Mouse (Mus musculus): ENCODE measurements around the gene Dao.
A peak's percentile ranks its signal among the peaks of the same experiment; 100 is the strongest.

Dao gene

DNA sequence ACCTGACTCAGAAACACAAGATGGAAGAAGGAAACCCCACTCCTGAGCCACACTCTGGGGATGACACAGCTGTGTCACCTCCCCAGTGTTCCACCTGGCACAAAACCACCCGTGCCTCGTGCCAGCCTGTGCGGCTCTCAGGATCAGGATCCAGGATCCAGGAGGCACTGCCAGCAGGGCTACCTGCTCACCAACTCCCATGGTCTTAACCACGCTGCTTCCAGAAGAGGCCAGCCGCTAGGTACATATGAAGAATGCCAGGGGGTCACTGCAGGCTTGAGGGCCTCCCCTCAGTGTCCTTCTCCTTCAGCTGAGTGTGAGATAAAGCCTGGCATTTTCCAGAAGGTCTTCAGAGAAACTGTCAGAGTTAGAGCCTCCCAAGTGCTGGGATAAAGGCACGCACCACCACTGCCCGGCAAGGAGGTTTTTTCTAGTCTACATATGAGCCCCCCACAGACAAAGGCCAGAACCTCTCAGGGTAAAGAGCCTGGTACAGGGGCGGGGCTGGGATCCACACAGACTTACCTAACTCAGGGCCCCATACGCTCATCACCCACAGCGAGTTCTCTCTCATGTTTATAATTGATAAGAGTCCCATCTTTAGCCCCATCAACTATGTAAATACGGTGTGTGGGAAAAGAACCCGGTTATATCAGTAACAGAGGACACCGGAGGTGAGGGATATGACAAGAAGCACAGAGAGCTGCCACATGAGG is 19.3 kb upstream of the Dao start:
- no peak for DNase-seq

- no peak for DNase-seq
Observed at GRCm38 (mm10) chr5:113985737-113986136, 17.8 kb upstream of the Dao start.

GRCm38 (mm10) chr5:113986182-113986961 is 17.1 kb upstream of the Dao start:
- no peak for DNase-seq

DNA sequence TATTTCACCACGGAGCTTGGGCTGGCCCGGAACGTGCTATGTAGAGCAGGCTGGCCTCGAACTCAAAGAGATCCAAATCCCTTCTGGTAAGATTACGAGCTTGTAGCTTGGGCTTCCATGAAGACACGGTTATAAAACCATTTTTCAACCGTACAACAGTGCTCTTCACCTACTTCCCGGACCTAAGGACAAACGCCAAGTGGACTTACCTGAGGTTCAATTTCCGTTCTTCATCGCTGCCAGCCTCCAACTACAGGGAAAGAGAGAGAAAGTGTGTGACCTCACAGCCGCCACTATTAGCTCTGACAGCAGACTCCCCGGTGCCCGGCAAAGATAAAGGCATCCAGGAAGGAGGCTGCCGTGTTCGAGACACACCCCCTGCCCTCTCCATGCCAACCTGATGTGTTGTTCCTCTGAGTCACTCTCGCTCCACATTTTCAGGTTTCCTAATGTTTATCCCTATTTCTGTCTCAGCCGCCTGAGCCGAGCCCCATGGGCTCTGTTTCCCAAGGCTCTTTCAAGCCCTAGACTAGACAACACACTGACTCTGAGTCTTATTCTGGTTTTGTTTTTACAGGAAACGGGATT is 14.0 kb upstream of the Dao start:
- DNase-seq: no peak

- no peak for DNase-seq
Observed at GRCm38 (mm10) chr5:113990593-113990992, 12.9 kb upstream of the Dao start.

DNA sequence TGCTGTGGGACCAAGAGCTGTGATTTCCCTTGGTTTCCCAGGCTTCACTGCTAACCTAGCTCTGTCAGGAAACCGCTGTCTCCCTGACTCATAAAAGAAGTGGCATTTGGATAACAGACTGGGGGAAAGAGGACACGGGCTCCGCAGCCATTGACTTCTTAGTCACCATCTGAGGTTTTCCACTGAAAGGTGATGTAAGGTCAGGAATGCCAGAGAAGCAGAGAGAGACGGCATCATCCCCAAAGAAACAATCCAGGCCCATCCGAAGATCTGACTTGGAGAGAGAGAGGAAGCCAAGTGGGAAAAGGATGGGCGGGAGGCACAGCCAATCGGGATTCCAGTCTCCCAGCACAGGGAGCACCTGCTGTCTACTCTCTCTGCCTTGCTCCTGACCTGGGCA is 12.4 kb upstream of the Dao start:
- no peak for DNase-seq

- DNase-seq: peak; percentile 84 to 88
Observed at GRCm38 (mm10) chr5:113992339-113992831, 11.1 kb upstream of the Dao start.

GRCm38 (mm10) chr5:113993031-113993486 is 10.4 kb upstream of the Dao start:
- peak; percentile 40 to 58 for DNase-seq

DNA sequence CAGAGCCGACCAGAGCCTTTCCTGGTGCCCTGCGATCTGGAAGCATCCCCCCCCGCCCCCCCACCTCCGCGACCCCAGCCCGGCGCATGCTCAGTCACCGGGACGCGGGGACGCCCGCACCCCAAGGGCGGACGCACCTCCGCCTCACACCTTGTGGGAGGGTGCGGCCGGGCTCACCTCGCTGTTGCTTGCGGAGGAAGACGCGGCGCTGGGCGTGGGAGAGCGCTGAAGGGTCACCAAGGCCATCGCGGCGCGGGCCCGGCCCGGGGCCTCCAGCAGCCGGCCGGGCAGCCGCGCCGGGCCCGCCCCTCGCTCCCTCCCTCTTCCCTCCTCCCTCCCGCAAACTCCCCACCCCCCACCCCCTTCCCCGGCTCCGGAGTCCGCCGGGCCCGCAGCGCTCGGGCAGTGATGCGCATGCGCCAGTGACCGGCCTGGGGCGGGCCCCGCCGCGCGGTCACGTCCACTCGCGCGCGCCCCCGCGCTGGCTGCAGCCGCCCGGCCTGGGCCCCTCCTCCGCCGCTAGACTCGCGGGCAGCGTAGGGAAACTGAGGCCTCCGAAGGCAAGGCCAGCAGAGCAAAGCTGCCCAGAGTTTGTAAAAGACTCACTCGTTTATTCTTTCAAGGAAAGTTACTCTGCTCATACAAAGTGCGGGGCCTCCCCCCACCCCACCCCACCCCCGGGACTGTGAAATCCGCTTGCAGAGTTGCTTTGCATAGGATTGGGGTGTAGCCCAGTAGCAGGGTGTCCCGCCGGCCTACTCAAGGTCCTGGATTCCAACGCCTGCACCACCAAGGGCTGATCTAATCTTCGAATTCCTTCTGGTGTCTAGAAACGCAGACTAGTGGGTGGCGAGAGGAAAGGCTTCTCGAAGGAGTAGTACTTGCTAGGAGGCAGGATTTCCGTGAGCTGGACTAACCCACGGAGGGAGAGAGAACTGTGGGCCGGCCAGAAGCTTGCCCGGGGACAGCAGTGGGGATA is 9.7 kb upstream of the Dao start, which contains the start of gene Ssh1:
Gene Ssh1, minus strand, starts transcription at position 408 of the 979 bp plus-strand sequence.
- DNase-seq: peak; percentile 79 to 89

DNA sequence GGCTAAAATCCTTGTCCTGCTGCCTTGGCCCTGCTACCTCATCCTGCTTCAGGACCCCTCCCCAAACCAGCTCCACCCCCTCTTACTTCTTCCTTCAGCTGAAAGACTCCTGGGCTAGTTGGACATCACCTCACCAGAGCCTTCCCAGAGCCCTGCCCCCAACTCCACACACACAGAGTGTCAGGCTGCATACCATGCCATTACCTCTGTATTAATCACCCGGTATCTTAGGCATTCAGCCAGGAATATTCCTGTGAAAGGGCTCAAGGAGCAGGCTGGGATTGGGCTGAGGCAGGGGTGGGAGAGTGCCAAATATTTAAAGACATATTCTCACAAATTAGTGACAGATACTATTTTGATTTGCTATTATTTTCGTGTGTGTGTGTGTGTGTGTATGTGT is 7.0 kb upstream of the Dao start:
- DNase-seq: no peak

DNA sequence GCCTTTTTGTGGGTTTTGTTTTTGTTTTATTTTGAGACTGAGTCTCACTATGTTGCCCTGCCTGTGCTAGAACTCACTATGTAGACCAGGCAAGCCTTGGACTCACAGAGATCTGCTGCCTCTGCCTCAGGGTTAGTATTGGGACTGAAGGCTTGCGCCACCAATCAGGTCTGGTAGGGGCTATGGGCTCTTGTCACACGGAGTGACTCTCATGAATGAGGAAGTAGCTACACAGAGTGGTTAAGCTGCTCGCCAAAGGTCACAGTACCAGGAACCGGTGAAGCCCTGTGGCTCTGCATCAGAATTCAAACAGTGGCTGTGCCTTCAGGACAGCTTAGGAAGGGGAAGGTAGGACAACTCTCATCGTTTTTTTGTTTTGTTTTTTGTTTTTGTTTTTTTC is 4.1 kb upstream of the Dao start:
- DNase-seq: peak; percentile 38 to 42

- no peak for DNase-seq
Observed at GRCm38 (mm10) chr5:114004573-114004972, 1.1 kb downstream of the Dao start.

DNA sequence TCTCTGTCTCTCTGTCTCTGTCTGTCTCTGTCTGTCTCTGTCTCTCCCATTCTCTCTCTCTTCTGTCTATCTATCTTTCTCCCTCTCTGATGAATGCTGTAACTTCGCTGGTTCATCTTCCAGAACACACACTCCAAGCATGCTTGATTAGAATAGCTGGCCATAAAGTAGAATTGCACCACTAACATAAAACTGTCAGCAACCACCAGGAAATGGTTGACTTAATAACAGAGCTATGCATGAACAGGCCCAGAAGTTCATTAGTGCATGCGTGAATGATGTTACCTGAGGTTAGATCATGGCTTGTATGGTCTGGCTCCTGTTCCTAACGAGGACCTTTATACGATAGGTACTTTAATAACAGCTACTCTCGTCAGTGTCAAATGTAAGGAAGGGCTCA is 1.6 kb downstream of the Dao start:
- no peak for DNase-seq

DNA sequence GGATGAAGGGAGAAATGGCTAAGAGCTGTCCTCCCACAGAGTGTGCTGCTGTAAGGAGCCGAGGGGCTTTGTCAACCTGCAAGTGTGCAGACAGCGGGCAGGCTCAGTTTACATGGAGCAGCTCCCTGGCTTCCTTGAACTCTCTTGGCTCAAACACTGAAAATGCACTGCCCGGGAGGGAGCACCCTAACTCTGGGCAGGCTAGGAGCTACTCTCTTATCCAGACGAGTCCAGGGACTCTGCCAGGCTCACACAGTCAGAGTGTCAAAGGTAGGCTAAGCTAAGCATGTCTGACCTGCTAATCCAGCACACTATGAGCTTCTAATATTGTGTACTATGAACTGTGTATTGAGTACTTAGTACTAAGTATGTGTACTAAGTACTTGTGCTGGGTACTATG is 3.5 kb downstream of the Dao start:
- no peak for DNase-seq

DNA sequence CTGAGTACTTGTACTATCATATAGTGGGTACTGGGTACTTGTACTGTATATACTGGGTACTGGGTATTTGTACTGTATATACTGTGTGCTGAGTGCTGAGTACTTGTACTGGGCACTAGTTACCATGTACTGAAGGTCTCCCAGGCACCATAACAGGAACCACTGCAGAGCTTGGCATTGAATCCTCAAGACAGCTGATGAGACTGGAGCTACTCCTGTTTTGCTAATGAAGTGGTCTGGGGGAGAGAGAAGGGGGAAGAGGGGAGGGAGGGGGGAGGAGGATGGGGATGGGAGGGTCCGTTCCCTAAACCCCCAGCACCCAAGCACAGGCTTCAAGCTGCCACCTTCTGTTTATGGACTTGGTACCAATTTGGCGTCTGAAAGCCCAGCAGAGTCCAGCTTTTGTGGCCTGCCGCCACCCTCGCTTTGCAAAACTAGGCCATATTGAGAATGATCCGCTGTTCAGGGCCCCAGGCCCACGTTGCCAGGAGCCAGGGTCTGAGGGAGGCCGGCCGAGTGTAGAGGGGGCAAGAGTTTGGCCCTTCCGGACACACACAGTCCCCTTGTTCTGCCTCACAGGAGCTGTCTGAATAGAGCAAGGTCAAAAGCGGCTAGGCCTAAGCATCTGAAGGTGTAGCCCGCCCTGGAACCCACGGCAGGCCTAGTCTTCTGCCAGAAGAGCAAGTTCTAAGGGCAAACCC is 4.4 kb downstream of the Dao start:
- no peak for DNase-seq

DNA sequence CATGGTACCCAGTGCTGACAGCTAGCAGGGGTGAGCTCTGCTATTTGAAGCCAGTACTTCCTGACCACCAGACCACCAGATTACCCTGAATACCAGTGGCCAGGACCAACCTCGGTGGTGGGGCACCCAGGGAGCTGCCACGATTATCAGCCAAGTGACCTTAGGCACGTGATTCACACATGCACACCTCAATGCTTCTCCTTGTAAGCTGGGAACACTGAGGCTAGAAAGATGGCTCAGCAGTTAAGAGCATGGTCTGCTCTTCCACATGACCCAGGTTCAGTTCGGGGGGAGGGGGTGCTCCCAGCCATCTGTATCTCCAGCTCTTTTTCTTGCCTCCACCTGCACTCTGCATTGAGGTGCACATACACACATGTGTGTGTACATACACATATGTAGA is 5.5 kb downstream of the Dao start:
- no peak for DNase-seq

DNA sequence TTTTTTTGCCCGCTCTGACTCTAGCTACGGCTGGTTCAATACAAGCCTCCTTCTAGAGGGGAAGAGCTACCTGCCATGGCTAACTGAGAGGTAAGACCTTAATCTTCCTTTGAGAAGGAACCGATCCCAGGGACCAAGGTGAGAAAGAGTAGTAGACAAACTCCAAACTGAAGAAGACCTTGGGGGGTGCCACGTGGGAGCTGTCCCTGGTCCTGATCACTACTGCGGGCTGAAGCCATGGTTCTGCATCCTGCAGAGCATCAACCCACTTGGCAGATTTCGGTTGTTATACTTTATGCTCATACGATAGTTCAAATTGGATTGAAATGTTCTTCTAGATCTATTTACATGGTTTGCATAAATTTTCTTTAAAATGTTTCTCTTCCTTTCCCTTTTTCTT is 11.6 kb downstream of the Dao start:
- no peak for DNase-seq

DNA sequence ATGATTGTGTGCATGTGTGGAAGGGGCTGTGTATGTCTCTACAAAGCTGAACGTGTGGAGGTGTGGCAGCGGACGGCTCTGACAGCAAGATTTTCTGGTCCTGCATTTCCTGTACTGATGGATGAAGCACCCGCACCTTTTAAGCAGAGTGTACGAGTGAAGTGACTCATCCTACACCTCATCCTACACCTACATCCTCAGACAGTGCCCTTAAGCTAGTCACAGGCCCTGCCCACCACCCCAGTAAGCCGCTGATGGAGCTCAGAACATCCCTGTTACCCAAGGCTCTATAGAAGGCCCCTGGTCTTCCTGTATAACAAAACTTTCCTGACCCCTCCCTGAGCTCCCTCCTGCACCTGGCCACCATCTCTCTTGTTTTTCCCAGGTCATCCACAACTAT is 20.9 kb downstream of the Dao start:
- DNase-seq: no peak

DNA sequence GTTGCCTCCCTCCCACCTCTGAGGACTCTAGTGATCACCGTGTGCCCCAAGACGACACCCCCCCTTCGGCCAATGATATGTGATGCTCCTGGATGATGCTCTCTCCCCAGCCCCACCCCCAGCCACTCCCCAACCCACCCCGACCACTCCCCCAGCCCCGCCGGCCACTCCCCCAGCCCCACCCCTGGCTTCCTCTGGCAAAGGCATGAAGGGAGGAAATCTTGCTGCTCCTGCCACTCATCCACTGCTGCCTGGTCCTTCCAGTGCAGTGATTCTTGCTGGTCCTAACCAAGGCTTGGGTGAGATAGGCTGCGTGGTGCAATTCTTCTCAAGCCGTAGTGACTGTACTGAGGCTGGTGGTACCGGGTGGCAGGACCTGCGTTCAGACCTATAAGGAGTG is 21.4 kb downstream of the Dao start:
- no peak for DNase-seq

DNA sequence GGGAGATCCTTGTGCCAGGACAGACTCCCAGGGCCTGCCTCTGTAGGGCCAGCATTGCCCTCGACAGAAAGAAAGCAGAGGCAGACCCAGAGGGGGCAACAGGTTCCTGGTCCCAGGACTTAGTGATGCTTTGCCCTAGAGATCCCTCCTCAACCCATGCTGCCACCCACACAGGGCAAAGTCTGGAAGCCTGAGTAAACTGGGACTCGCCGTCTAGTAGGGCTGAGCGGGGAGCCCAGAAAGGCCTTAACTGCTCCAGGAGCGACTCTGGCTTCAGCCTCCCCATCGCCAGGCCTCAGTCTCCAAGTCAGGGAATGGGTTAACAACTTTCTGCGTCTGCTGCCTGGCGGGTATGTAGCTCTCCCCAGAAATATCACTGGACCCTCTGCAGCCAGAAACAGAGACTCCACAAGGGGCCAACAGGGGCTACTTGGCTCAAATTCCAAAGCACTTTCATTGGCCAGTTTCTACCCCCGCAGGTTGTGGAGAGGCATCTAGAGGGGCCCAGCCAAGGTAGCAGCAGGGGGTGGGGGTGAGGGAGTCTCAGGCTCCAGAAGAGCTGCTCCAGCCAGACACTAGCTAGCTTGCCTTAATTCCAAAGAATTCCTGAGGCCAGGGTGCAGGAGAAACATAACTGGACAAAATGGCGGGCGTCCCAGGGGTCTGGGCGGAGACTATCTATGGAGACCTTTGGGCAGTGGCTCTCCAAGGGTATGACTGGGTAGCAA is 23.9 kb downstream of the Dao start:
- no peak for DNase-seq

GRCm38 (mm10) chr5:114028111-114028510 is 24.6 kb downstream of the Dao start:
- DNase-seq: no peak
